Mouse (Mus musculus) midbrain, embryonic 11.5 days (tissue): ENCODE results near the gene Endou. TPM values are rescaled to one million over a fixed set of nuclear protein-coding genes. Genes with fewer than 3 reads are reported as not detected.
A peak's percentile ranks its signal among the peaks of the same experiment; 100 is the strongest.

Experiments
- ATAC-seq: fragments of 200-750 bp; cut with Nextera tagmentation; 2 replicates; pipeline ENCODE4 v1.8.0; 2017; ENCODE audit warnings: moderate TSS enrichment, moderate library complexity; ENCODE audit not compliant: low FRiP score
- DNase-seq: peaks from one replicate; pipeline ENCODE4 v3.0.0; 2015; ENCODE audit warnings: low spot score; ENCODE audit errors: missing footprints
- H3K27ac ChIP-seq: fragments of 300-500 bp; sonication (generic); 2 replicates; pipeline ENCODE4 v1.5.1; 2014; ENCODE audit warnings: low read depth, low read length
- H3K27me3 ChIP-seq: fragments of 300-500 bp; sonication (generic); 2 replicates; pipeline ENCODE4 v1.6.1; 2014; ENCODE audit warnings: mild to moderate bottlenecking, low read length, moderate library complexity, mixed read lengths; ENCODE audit not compliant: control insufficient read depth, insufficient read depth
- H3K36me3 ChIP-seq: fragments of 300-500 bp; sonication (generic); 2 replicates; pipeline ENCODE4 v1.6.1; 2014; ENCODE audit warnings: mild to moderate bottlenecking, low read length, moderate library complexity, mixed read lengths; ENCODE audit not compliant: control insufficient read depth, insufficient read depth
- H3K4me1 ChIP-seq: fragments of 300-500 bp; sonication (generic); 2 replicates; pipeline ENCODE4 v1.6.1; 2014; ENCODE audit warnings: low read length; ENCODE audit not compliant: control insufficient read depth, insufficient read depth
- H3K4me2 ChIP-seq: fragments of 300-500 bp; sonication (generic); 2 replicates; pipeline ENCODE4 v1.6.1; 2014; ENCODE audit warnings: mild to moderate bottlenecking, moderate library complexity
- H3K4me3 ChIP-seq: fragments of 300-500 bp; sonication (generic); 2 replicates; pipeline ENCODE4 v1.5.1; 2014; ENCODE audit warnings: low read depth, low read length
- H3K9ac ChIP-seq: fragments of 300-500 bp; sonication (generic); 2 replicates; pipeline ENCODE4 v1.6.1; 2014; ENCODE audit warnings: low read length
- H3K9me3 ChIP-seq: fragments of 300-500 bp; sonication (generic); 2 replicates; pipeline ENCODE4 v1.6.1; 2016; ENCODE audit warnings: low read length; ENCODE audit not compliant: control insufficient read depth
- WGBS: fragments of 180-500 bp; shearing (Covaris S2); extraction: QIAGEN DNeasy Blood & Tissue Kit; methylation state at CpG from one replicate; pipeline ENCODE4 v1.1.7; 2014; 5-methylcytosine and 5-hydroxymethylcytosine counted together
- polyA plus RNA-seq: library from polyadenylated mRNA; unstranded; fragments of >200 nt; fragmentation: Nextera tagmentation; extraction: Ambion mirVana; gene quantifications from 2 replicates; pipeline ENCODE4 v1.2.1, GENCODE M21; 2014

Endou gene
- polyA plus RNA-seq, 1 experiment from 2014 or later = 0.18 TPM

DNA sequence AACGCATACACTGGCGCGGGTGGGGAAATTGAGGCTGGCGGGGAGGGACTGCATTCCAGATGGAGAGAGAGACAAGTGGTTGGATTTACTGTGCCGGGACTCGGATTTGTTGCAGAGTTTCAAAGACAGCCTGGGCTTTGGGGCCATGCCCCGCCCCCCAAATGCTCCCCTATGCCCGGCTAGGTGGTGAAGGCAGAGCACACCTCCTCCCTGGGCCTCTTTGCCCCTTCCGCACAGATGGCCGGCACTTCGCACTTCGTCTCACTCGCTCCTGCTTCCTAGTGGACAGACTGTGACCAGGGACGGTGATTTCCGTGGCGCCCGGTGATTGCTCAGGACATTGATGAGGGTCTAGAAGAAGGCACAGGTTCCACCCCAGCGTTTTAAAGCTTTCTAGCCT is 37.1 kb upstream of the Endou start:
- Histone ChIP-seq H3K4me3 (peak overlapping the region; percentile 39), H3K4me1 (peaks cover 19% of the 10 kb centered on the region), H3K9me3 (no peaks in the 10 kb centered on the region), H3K27me3 (peaks cover 22% of the 10 kb centered on the region), H3K9ac (peak overlapping the region; percentile 62), H3K4me2 (peak overlapping the region; percentile 93), H3K36me3 (no peaks in the 10 kb centered on the region), H3K27ac (no peak overlapping the region)
- no peak for DNase-seq
- ATAC-seq = peak; percentile 31; the same call in 1 of the 2 replicates
- WGBS = 1% methylated on average over 18 of the region's 18 CpGs

DNA sequence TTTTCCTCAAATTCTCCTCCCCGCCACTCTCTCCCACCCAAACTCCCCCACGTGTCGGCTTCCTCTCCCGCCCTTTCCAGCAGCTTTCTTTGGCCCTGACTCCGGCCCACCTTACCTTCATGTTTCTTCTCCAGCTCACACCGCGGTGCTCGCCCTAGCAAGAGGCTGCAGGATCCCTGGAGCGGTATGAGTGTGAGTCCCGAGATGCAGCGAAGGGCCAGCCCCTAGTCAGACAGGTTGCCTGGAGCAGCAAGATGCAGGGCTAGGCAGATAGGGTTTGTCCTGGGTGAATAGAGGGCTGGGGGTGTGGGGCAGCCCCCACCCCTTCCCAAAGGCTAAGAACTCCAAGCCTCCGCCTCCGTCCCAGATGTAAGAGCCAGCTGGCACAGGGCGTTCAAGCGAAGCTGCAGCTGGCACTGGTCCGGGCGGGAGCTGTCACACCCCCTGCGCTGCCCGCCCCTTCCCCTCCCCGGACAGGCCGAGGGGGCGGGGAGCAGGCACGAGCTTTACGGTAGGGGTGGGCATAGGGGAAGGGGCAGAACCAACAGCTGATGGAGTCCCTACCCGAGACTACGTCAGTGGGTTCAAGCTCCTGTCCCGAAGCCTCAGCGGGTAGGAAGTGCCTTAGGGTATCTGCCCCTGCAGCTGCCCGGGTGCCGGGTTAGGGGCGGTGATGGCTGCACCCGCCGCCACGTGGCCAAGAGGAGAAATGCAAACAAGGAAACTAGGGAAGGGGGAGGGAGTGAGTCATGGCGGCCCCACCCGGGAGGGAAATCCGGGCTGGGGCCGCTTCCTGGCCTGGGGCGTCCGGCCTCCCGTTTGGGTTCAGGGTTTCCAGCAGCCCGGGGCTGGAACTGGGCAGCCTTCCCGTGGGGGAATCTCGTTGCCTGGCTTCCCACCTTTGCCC is 36.4 kb upstream of the Endou start, which contains the start of gene Rapgef3:
Gene Rapgef3, minus strand, starts transcription at position 693 of the 907 bp plus-strand sequence.
- Histone ChIP-seq H3K9me3 (no peaks in the 10 kb centered on the region), H3K36me3 (no peaks in the 10 kb centered on the region), H3K4me3 (peak within 1 kb of the TSS; percentile 39), H3K27me3 (peaks cover 22% of the 10 kb centered on the region), H3K27ac (no peak within 1 kb of the TSS), H3K4me2 (peak within 1 kb of the TSS; percentile 93), H3K9ac (peak within 1 kb of the TSS; percentile 62), H3K4me1 (peaks cover 19% of the 10 kb centered on the region)
- peak; percentile 97 for DNase-seq
- whole genome bisulfite sequencing = under 1% methylated on average over 42 of the region's 44 CpGs
- peak; percentile 84 for ATAC-seq

DNA sequence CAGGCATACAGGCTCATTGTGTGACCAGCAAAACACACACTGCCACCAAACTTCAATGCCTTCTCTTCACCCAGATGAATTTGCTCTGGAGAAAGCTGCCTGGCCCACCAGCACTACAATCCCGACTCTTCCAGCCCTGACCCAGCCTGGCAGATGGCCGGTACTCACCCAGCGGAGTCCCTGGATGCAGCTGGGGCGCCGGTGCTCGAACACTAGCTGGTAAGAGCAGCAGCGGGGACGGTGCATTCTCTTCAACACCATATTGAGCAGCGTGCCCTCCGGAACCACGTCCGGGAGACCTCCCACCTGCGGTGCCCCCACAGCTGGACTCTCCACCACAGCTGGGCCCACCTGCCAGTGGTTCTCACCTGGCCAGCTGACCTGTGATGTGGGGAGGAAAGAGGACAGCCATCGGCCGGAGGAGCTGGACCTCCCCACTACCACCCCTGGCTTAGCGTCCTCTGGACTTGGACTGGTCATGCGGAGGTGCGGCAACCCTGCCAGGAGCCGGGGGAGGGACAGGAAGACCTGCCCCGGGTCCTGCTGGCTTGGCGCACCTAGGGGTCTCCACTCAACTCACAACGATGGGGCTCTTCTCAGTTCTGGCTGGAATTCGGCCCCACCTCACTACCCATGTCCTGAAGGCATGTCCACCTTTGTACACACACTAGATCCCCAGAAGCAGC is 35.6 kb upstream of the Endou start:
- Histone ChIP-seq H3K4me3 (peak overlapping the region; percentile 39), H3K9ac (0 out of 2 replicates have a peak overlapping the region, but pooled peaks have one; percentile 12), H3K4me1 (peaks cover 19% of the 10 kb centered on the region), H3K4me2 (peak overlapping the region; percentile 93), H3K27ac (no peak overlapping the region), H3K9me3 (no peaks in the 10 kb centered on the region), H3K36me3 (no peaks in the 10 kb centered on the region), H3K27me3 (peaks cover 22% of the 10 kb centered on the region)
- ATAC-seq (peak; percentile 19), DNase-seq (peak; percentile 90)
- 6% methylated on average over 23 of the region's 23 CpGs for WGBS

DNA sequence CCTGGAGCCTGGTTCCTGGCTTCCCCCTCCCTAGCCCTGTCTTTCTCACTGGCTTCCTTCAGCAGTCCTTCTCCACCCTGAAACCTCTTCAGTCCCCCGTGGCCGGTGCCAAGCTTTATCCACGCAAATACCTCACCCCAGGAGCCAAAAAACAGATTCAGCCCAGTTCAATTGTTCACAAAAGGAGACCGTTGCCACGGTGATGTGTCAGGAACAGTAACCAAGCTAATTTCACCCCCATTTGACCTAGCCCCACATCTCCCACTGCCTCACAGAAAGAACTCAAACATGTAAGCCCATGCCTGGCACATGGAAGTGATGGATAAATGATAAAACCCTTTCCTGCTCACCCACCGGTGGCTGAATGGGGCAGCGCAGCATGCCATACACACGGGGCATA is 35.1 kb upstream of the Endou start:
- H3K36me3 ChIP-seq = no peaks in the 10 kb centered on the region
- DNase-seq (peak; percentile 91), ATAC-seq (peak; percentile 14; the same call in 1 of the 2 replicates)
- no peak overlapping the region for H3K4me2 ChIP-seq
- H3K9me3 ChIP-seq = no peaks in the 10 kb centered on the region
- H3K9ac ChIP-seq = no peak overlapping the region
- H3K27me3 ChIP-seq = peaks cover 22% of the 10 kb centered on the region
- no peak overlapping the region for H3K4me3 ChIP-seq
- no peak overlapping the region for H3K27ac ChIP-seq
- H3K4me1 ChIP-seq = peaks cover 19% of the 10 kb centered on the region
- 11% methylated on average over 8 of the region's 8 CpGs for WGBS

DNA sequence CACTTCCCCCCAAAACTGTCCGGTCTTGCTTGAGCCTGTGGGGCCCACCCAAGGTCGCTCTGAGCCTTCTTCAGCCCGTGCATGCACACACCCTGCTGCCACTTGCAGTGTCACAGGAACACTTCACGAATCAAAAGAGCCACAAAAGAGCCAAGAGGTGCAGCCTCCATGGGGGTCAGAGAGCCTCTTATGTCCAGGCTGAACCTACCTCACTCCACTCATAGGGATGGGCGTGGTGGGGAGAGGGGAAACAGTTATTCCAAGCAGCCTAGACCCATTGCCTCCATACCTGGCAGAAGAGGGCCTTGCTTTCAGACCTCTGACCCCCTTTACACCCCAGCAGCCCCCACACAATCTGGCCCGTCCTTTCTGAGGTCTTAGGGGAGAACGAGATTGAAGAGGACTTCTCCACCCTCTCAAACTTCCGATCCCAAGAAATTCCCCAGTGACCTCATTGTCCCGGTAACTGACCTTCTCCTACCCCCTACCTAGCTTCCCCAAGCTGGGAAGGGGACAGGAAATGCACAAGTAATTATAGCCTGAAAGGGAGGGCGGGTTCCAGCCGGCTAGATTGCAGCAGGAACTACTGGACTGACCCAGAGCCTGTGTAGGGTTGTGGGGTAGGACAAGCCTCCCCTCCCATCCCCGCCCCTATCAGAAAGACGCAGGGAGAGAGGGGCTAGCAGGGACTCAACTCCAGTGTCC is 34.1 kb upstream of the Endou start:
- Histone ChIP-seq H3K9ac (no peak overlapping the region), H3K36me3 (no peaks in the 10 kb centered on the region), H3K27ac (no peak overlapping the region), H3K4me2 (no peak overlapping the region; the same call in 1 of the 2 replicates), H3K27me3 (peaks cover 22% of the 10 kb centered on the region), H3K9me3 (no peaks in the 10 kb centered on the region), H3K4me3 (no peak overlapping the region), H3K4me1 (peaks cover 19% of the 10 kb centered on the region)
- DNase-seq (no peak), ATAC-seq (no peak)
- 29% methylated on average over 13 of the region's 13 CpGs for WGBS

DNA sequence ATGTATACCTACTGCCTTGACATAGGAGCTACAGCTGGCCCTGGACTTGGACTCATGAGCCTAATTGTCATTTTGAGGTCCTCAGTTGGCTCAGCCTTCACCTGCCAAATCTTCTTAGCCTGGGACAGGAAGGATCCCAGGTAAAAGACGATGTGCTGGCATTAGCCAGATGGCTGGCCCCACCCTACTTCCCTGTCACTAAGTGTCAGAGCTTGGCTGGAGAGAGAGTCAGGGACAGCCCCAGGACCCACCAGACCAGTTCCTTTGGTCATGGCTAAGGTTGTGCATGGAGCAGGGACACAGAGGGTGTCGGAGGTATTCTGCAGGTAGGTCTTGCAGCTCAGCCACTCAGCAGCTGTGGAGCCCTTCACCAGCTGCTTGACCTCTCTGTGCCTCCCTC is 33.4 kb upstream of the Endou start:
- Histone ChIP-seq H3K36me3 (no peaks in the 10 kb centered on the region), H3K9ac (no peak overlapping the region), H3K4me1 (peaks cover 19% of the 10 kb centered on the region), H3K4me2 (no peak overlapping the region), H3K27ac (no peak overlapping the region), H3K27me3 (peaks cover 20% of the 10 kb centered on the region), H3K9me3 (no peaks in the 10 kb centered on the region), H3K4me3 (no peak overlapping the region)
- DNase-seq (no peak), ATAC-seq (no peak)
- 87% methylated on average over 2 of the region's 2 CpGs for WGBS

DNA sequence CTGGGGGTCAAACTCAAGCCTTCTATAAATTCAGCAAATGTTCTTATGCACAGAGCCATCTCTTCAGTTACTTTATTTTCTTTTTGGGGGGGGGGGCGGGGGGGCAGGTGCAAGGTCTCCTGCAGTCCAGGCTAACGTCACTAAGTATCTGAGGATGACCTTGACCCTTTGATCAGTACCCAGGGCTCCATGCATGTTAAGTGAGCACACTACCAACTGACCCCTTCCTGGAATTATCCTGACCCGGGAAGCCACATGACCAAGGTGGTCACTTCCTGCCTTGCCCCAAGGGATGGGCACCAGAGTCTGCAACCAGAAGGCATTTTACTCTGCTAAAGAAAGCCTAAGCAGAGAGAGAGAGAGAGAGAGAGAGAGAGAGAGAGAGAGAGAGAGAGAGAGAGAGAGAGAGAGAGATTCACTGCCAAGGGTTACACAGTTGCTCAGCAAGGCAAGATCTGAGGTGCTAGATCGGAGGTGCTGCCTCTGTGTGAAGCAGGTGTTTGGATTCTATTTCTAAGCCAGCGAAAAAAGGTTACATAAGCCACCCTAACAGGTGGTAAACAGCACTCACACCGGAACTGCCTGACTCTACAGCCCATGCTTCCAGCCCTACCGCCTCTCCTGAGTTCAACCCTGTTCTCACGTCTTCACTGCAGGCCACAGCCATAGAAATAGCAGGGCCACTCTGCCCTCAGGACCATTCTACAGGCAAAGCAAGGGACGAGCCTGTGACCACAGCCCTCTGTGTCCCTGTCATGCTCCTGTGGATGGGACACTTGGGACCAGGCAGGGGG is 32.3 kb upstream of the Endou start:
- ATAC-seq (no peak), DNase-seq (no peak)
- H3K36me3 ChIP-seq = no peaks in the 10 kb centered on the region
- no peak overlapping the region for H3K4me3 ChIP-seq
- WGBS = 66% methylated on average over 9 of the region's 9 CpGs
- H3K9me3 ChIP-seq = no peaks in the 10 kb centered on the region
- H3K4me1 ChIP-seq = peaks cover 19% of the 10 kb centered on the region
- no peak overlapping the region for H3K27ac ChIP-seq
- H3K9ac ChIP-seq = no peak overlapping the region
- no peak overlapping the region for H3K4me2 ChIP-seq
- peaks cover 19% of the 10 kb centered on the region for H3K27me3 ChIP-seq

DNA sequence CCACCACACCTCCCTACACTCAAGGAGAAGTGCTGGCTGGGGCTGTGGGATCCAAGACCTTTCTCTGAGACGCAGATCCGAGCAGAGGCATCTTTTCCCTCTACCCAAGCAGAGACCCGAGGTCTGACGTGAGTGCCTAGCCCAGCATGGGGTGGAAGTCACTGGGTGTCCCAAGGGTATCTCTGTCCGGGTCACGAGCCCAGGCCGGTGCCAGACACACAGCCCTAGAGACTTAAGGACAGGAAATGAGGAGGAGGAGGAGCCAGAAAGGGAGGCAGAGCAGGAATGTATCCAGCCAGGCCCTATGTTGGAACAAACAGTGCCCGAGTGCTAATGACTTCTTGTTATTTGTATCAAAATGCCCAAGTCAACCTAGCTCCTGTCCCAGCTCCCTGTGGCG is 31.6 kb upstream of the Endou start:
- ATAC-seq = no peak
- Histone ChIP-seq H3K27me3 (peaks cover 17% of the 10 kb centered on the region), H3K4me2 (no peak overlapping the region), H3K27ac (no peak overlapping the region), H3K4me1 (peaks cover 16% of the 10 kb centered on the region), H3K9ac (no peak overlapping the region), H3K4me3 (no peak overlapping the region), H3K9me3 (no peaks in the 10 kb centered on the region), H3K36me3 (no peaks in the 10 kb centered on the region)
- DNase-seq = no peak
- 67% methylated on average over 9 of the region's 9 CpGs for WGBS
